Comparison of ENCODE assay signal across 1 mouse cellular context in the genomic region with DNA sequence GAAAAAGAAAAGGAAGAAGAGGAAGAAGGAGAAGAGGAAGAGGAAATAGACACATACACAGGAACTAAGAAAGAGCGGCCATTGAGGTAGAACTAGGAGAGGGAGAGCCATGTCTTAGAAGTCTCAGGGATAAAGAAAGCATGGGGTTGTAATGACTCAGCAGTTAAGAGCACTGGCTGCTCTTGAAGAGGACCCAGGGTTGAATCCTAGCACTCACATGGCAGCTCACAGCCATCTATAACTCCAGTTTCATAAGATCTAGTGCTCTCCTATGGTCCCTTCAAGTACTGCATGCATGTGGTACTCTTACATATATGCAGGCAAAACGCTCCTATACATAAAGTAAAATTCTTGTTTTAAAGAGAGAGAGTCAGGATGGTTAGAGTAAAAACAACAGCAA.
A peak's percentile ranks its signal among the peaks of the same experiment; 100 is the strongest.
TF ChIP-seq lines count a peak whose summit lies in the region.

No protein-coding gene starts in this region.

TF ChIP-seq in MEL, 35 proteins besides CTCF, POLR2A, EP300 and RAD21:
- TF ChIP-seq MAX (IDR thresholded peaks at IDR 0.05; ENCODE audit: low read length) (0 out of 2 replicates have a peak, but pooled peaks have one; percentile 29), GABPA (IDR thresholded peaks at IDR 0.05; ENCODE audit: low read depth, low read length) (peak; percentile 24; the same call in 1 of the 2 replicates), ZKSCAN1 (IDR thresholded peaks at IDR 0.05; ENCODE audit: low read depth, low read length) (no peak), ELF1 (IDR thresholded peaks at IDR 0.05; ENCODE audit: low read depth, low read length) (no peak), MYC (IDR thresholded peaks at IDR 0.05; ENCODE audit: low read depth, low read length) (0 out of 2 replicates have a peak, but pooled peaks have one; percentile 39)
